Mouse (Mus musculus): ENCODE data around the gene Padi2.

DNA sequence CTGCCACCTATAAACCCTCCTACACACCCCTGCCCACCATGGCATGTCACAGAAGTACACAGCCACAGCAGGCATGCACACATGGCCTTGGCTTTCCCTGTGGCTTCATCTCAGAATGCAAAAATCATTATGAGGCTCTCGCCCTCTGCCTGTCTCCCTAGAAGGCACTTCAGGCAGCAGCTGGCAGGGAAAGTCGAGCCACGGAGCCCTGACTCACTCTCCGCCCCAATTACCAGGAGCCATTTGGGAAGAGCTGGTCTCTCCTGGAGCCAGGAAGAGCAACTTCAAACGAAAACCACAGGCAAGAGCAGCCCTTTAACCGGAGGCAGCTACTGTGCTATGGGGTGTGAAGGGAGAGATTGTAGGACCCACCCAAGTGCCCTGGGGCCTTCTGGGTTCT lies 29.5 kb upstream of the Padi2 start:
- TF ChIP-seq CTCF (IDR thresholded peaks at IDR 0.05; ENCODE audit: borderline replicate concordance, extremely low read depth, insufficient read depth, insufficient read length): no peak
- no peak for TF ChIP-seq POLR2A (IDR thresholded peaks at IDR 0.05; ENCODE audit: borderline replicate concordance, extremely low read depth, insufficient read depth, insufficient read length, poor library complexity, severe bottlenecking)
